Mouse (Mus musculus) brain, embryonic 14.5 days (tissue): Measurements from ENCODE around the gene Bax.

ENCODE experiments used
- CTCF ChIP-seq: fragments of 200-500 bp; IDR thresholded peaks from 2 replicates; pipeline ENCODE4 v1.5.1; 2012; ENCODE audit warnings: inconsistent platforms, mild to moderate bottlenecking, moderate library complexity, borderline replicate concordance; ENCODE audit not compliant: insufficient read depth, insufficient read length; ENCODE audit errors: extremely low read depth
- POLR2A ChIP-seq: fragments of 200-500 bp; IDR thresholded peaks from 2 replicates; pipeline ENCODE4 v1.6.1; 2012; ENCODE audit warnings: mild to moderate bottlenecking, inconsistent platforms, borderline replicate concordance; ENCODE audit not compliant: poor library complexity, insufficient read depth, insufficient read length, severe bottlenecking; ENCODE audit errors: extremely low read depth

DNA sequence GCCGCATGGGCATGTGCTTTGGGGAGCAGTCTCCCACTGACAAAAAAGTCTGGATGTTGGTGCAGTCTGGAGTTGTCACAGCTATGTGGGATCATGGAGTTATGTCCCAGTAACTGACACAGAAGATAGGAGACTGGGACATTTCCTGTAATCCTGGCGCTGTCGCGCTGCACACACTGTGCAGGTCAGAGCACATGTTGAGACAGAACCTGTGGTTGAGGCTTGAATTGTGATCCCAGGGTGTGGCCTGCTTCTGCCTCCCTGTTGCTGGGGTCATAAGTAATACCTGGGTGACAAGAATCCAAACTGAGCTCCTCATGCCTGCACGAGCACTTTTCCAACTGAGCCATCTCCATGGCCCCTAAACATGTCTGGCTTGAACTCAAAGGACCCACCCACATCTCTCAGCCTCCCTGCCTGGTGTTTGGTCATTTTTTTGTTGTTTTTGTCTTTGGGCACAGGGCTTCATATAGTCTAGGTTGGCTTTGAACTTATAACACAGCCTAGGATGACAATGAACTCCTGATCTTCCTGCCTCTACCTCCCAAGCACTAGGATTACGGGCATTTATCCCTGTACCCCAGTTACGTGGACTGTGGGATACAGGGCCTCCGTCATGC is 25.6 kb upstream of the Bax start:
- no peak for TF ChIP-seq POLR2A
- TF ChIP-seq CTCF, result no peak
